Mouse (Mus musculus) left cerebral cortex, adult 18-20 months (tissue): ENCODE results near the gene Prrt2. TPM values are rescaled to one million over a fixed set of nuclear protein-coding genes. Genes with fewer than 3 reads are reported as not detected.

Experiments
- DNase-seq, 2 experiments: peaks; one replicate each; pipeline ENCODE4 v3.0.0; 2021 to 2022; ENCODE audit warnings: low spot score in 2 of 2, mixed read lengths in 1 of 2
- microRNA-seq, 2 experiments: library from miRNA; unstranded; fragments of <30 nt; microRNA quantifications; one replicate each; pipeline ENCODE4 v1.2.0; 2021
- total RNA-seq, 2 experiments: library from RNA; stranded (reverse); gene quantifications; 2 replicates each; pipeline ENCODE4 v1.2.3; 2021

Prrt2 gene
- total RNA-seq, 2 experiments from 2014 or later, result 202 to 211 TPM

DNA sequence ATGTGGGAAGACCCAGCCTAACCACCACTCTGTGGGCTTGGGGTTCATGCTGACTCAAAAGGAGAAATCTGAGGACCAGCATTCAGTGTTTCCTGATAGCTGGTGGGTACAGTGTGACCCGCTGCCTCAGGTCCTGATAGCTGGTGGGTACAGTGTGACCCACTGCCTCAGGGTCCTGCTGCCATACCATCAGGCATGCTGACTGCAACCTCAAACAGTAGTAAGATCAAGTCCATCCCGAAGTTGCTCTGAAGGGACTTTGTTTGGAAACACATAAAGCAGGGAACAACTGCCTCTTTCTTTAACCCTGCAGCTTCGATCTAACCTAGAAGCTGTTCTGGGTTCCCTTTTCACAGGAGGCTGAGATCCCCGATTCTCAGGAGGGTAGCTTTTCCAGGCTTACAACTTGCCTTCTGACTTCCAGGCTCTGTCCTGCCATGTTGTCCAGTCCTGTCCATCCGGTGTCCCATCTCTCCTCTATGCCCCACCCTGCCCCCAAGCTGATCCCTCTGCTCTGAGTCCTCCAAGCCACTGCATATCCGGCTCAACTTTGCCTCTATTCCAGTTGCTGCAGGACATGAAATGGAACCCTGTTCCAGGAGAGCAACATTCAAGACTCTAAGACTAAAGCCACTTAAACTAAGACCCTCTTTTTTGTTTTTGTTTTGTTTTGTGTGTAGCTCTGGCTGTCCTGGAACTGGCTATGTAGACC, 13.5 kb downstream of the Prrt2 start:
- no peak for DNase-seq

DNA sequence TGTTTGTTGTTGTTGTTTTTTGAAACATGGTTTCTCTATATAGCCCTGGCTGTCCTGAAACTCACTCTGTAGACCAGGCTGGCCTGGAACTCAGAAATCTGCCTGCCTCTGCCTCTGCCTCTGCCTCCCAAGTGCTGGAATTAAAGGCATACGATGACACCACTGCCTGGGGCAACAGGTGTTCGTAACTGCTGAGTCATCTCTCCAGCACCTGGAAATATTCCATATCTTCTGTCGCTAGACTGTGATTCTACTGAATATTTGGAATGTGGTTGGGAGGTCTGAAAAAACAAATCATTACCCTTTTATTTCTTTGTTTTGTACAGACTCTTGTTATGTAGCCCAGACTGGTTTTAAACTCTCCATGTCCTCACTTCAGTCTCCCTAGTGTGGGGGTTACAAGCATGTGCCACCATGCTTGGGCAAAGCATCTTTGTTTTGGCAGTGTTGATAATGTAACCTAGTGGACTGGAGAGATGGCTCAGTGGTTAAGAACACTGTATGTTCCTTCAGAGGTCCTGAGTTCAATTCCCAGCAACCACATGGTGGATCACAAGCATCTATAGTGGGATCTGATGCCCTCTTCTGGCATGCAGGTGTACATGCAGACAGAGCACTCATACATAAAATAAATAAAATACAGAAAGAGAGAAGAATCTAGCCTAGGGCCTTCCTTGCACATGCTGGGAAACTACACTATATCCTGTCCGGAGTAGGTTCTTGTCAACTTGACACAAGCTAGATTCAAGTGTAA, 16.7 kb downstream of the Prrt2 start:
- no peak for DNase-seq

DNA sequence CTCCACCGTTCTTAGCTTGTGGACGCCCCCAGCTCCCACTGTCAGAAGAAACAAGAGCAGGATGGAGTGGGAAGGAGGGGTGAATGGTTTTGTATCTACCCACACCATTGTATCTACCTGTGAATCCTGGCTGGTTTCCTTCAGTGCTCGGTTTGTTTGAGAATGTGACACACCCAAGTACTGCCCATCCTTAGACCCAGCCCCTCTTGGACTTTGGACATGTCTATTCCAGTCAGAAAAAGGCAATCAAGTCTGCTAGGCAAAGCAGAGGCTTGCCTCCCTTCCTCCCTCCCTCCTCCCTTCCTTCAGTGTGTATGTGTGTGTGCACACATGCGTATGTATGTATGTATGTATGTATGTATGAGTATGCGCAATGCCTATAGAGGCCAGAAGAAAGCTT, 17.4 kb downstream of the Prrt2 start:
- DNase-seq, result no peak

DNA sequence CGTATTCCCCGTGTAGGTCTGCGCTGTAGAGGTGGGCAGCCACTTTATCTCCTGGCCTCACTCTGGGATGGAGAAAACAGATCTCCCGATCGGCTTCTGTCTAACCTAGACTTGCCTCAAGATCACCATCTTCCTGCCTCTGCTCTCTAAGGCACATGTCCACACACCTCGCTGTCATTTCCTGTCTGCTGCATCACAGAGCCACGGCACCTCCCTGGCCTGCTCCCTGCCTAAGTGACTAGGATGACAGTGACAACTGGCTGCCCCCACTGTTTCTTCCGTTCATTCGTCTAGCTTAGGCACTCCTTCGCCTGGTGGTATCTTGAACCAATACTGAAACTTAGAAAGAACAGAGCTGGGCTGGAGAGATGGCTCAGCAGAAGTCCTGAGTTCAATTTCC, 21.4 kb downstream of the Prrt2 start:
- no peak for DNase-seq

GRCm38 (mm10) chr7:126996449-126996848, 24.6 kb downstream of the Prrt2 start:
- no peak for DNase-seq

GRCm38 (mm10) chr7:126988816-126989215, 32.2 kb downstream of the Prrt2 start:
- no peak for DNase-seq

DNA sequence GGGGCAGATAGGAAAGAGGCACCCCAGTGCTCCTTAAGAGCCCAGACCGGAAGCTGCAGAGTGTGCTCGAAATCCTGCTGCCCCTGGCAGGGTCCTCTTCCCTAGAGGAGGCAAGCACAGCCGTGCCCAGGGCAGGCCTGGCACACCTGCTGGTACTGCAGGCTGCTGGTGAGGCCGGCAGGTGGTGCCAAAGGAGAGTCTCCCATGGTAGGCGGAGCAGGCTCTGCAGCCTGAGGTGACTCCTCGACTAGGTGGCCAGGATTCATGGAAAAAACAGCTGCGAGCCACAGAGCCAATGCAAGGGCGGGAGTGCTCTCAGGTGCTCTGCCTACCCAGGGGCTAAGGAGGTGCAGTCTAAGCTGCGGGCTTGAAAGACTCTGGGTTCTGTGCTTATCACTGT, 34.7 kb downstream of the Prrt2 start:
- peak; percentile 42 to 43 for DNase-seq

DNA sequence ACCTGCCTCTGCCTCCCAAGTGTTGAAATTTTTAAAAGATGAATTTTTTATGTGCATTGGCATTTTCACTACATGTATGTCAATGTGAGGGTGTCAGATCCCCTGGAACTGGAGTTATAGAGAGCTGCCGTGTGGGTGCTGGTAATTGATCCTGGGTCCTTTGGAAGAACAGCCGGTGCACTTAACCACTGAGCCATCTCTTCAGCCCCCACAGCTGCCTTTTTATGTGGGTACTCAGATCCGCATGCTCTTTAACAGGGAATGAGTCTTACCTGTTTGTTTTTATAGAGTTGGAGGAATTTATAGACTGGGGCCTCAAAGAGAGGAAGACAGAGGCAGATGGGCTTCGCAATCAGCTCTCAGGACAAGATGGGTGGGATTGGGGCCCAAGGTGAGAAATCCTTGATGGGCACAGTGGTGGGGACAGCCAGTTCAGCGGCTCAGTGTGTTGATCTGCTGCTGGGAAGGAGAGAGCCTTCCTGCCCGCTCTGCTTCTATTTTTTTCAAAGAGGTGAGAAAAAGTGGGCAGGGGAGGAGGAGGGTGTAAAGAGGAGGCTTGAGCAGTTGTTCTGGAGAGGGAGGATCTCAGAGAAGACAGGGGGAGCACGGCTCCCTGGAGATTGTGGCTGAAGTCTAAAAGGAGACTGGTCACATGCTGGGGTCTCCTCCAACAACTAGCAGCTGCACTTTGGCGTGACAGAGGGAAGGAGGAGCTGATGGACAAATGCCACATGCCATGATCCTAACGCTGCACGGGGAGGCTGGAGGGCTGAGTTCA, 36.2 kb downstream of the Prrt2 start:
- peak; percentile 58 to 72 for DNase-seq

- DNase-seq, result no peak
Measured at GRCm38 (mm10) chr7:126983113-126983512, 37.9 kb downstream of the Prrt2 start.

DNA sequence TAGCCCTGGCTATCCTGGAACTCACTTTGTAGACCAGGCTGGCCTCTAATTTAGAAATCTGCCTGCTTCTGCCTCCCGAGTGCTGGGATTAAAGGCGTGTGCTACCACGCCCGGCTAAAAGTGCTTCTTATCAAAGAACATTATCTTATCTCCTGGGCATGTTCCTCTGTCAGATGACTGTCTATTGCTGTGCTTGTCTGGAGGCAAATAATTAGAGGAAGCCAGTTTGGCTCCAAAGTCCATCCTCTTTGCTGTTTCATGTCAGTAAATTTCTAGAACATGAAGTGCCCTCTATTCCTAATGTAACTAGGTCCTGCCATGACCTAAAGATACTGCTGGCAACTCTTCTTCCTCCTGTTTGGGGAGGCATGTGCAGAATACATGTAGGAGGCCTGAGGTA, 39.0 kb downstream of the Prrt2 start:
- no peak for DNase-seq

DNA sequence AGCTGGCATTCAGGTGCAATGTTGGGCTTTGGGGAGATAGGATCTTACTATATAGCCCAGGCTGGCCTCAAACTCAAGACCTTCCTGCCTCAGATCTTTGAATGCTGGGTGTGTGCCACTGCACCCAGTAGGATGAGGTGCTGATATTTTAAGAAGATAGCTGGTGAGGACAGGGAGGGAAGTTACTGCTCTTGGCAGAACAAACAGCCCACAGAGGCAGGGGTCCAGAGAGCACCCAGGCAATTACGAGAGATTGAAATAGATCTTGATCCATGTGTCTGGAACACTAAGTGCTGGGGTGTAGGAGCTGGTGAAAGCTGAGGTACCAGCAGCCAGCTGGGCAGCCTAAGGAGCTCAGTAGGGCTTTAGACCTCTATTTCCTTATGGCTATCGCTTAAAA, 39.4 kb downstream of the Prrt2 start:
- no peak for DNase-seq

DNA sequence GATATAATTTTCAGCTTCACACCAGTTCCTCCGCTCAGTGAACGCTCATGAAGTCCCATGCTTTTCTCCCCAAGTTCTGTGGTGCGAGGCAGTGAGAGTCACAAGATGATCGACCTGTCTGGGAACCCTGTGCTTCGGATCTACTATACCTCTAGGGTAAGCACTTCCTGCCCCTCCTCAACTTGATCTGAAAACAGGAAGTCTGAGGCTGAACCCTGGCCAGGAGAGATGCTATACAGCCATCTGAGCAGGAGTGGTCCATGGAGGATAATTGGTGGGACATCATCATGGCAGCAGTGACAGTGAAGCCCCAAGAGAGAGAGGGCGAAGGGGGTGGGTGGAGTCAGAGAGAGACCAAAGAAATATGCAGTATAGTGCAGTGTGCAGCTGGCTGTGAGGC, 42.2 kb downstream of the Prrt2 start:
- DNase-seq, result no peak

GRCm38 (mm10) chr7:126976878-126977459, 44.0 kb downstream of the Prrt2 start:
- DNase-seq, result no peak

DNA sequence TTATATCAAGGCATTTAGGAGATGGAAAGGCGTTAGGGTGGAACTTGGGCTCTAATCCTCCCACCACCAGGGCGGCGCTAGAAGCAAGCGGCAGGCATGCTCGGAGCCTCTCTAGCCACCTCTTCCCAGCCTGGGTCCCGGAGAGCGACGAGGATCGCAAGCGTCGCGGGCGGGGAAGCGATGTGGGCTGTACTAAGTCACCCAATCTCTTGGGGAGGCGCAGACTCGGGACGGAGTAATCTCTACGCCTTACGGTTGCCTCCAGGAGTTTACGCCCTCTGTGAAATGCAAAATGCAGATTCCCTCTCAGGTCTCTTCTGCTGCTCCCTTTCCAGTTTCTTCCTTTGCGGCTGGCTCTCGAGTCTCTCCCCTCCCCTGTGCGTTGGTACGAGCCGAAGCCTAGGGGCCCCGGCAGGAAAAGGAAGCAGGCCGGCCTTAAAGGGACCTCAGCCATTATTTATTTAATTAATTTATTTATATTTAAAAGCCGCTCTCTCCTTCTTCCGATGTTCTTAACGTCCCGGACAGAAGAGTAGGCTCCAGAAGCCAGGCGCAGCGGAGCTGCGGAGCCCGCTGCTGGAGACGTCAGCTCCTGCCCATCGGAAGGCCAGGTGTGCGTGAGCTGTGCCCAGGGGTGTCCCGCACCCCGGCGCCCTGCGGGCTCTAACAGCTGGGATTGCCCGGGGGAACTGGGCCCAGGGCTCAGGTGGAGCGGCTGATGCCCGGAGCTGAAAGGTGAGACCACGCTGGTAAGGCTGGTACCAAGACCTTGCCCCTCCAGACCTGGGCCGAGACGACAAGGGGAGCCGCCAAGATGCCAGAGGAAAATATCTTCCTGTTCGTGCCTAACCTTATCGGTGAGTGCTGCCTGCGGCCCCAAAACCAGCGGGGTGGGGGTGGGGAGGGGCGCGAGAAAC, 44.8 kb downstream of the Prrt2 start, which contains the start of gene Cdiptos:
TSS of gene Cdiptos (minus strand) at position 149 of the 917 bp plus-strand sequence.
- DNase-seq, result peak; percentile 97 to 98

GRCm38 (mm10) chr7:126975893-126975949, 45.3 kb downstream of the Prrt2 start, which contains the start of gene Cdipt:
Gene Cdipt, plus strand, starts transcription at chr7:126975914.
- DNase-seq, result no peak

DNA sequence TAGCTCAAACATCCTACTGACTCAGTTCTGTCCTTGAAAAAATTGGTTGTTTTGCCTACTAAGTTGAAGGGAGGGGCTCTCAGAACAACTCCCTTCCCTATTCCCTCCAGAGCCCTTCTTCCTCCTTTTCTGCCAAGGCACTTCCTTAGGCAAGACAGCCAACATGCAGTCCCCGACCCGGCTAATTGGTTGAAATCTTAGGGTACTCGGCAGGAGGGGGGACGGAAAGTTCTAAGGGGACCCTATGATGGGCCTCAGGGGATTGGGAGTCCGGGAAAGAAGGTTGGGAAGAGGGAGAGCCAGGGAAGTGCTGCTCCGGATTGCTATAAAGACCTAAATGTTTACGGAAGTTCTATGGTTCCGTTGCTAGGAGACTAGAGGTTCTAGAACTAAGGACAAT, 45.5 kb downstream of the Prrt2 start:
- no peak for DNase-seq

Small RNAs within 50 kb of the gene (microRNA-seq; reads per million reads assigned to microRNA genes)
- gene Gm44343, result 0 reads per million in 2 experiments

Other genes with a start within 250 kb of the Prrt2 start
- gene Ypel3, start 244.3 kb downstream of the Prrt2 start, total RNA-seq, result 100 to 1,000 TPM; 282 to 325 TPM
- gene Tbx6, start 239.7 kb downstream of the Prrt2 start, total RNA-seq, result under 1 TPM; 0.56 to 0.63 TPM
- gene Ppp4c, start 228.7 kb downstream of the Prrt2 start, total RNA-seq, result 10 to 100 TPM; 48.3 to 48.5 TPM
- gene Fam57b, start 223.5 kb downstream of the Prrt2 start, total RNA-seq, result 10 to 100 TPM; 63.0 to 65.5 TPM
- not detected for gene 4930451I11Rik, start 189.6 kb downstream of the Prrt2 start, total RNA-seq
- gene Doc2a, start 173.8 kb downstream of the Prrt2 start, total RNA-seq, result 10 to 100 TPM; 55.8 to 56.1 TPM
- gene Hirip3, start 159.2 kb downstream of the Prrt2 start, total RNA-seq, result 10 to 100 TPM; 29.0 to 31.9 TPM
- 10 to 100 TPM; 54.0 to 54.6 TPM for gene Ino80e, start 158.8 kb downstream of the Prrt2 start, total RNA-seq
- gene Taok2, start 136.5 kb downstream of the Prrt2 start, total RNA-seq, result 100 to 1,000 TPM; 150 to 163 TPM
- gene Tmem219, start 98.3 kb downstream of the Prrt2 start, total RNA-seq, result 10 to 100 TPM; 19.6 to 23.3 TPM
- gene Kctd13, start 92.3 kb downstream of the Prrt2 start, total RNA-seq, result 100 to 1,000 TPM; 136 to 158 TPM
- gene Asphd1, start 71.6 kb downstream of the Prrt2 start, total RNA-seq, result 10 to 100 TPM; 39.7 to 43.3 TPM
- 100 to 1,000 TPM; 407 to 416 TPM for gene Sez6l2, start 70.6 kb downstream of the Prrt2 start, total RNA-seq
- gene Cdipt, start 45.3 kb downstream of the Prrt2 start, total RNA-seq, result 100 to 1,000 TPM; 171 to 180 TPM
- under 1 TPM in 1 of 2 experiments, not detected in 1; 0.45 TPM for gene Cdiptos, start 45.1 kb downstream of the Prrt2 start, total RNA-seq
- gene Mvp, start 6.6 kb downstream of the Prrt2 start, total RNA-seq, result 1 to 10 TPM; 8.6 to 9.5 TPM
- gene Pagr1b, start 4.7 kb downstream of the Prrt2 start, total RNA-seq, result not detected
- 10 to 100 TPM; 18.7 to 35.6 TPM for gene Pagr1a, start 3.9 kb downstream of the Prrt2 start, total RNA-seq
- 10 to 100 TPM; 45.7 to 55.3 TPM for gene Gm42742, start 114 bp downstream of the Prrt2 start, total RNA-seq
- gene Maz, start 5.8 kb upstream of the Prrt2 start, total RNA-seq, result 100 to 1,000 TPM; 205 to 207 TPM
- 1 to 10 TPM; 3.6 to 5.7 TPM for gene Kif22, start 21.3 kb upstream of the Prrt2 start, total RNA-seq
- gene Zg16, start 66.1 kb upstream of the Prrt2 start, total RNA-seq, result not detected
- gene AI467606, start 70.1 kb upstream of the Prrt2 start, total RNA-seq, result 1 to 10 TPM; 1.1 to 1.6 TPM
- gene Qprt, start 101.0 kb upstream of the Prrt2 start, total RNA-seq, result under 1 TPM; 0.54 to 0.63 TPM
- gene Spn, start 116.6 kb upstream of the Prrt2 start, total RNA-seq, result under 1 TPM; 0.09 to 0.16 TPM
- 10 to 100 TPM; 88.0 to 90.2 TPM for gene Cd2bp2, start 174.8 kb upstream of the Prrt2 start, total RNA-seq
- gene Tbc1d10b, start 187.3 kb upstream of the Prrt2 start, total RNA-seq, result 10 to 100 TPM; 90.8 to 94.1 TPM
- 1 to 10 TPM; 2.1 to 3.0 TPM for gene Mylpf, start 187.7 kb upstream of the Prrt2 start, total RNA-seq
- 10 to 100 TPM; 21.3 to 22.1 TPM for gene Zfp553, start 211.8 kb upstream of the Prrt2 start, total RNA-seq
- gene Sept1, start 211.9 kb upstream of the Prrt2 start, total RNA-seq, result 1 to 10 TPM; 4.4 to 4.5 TPM
- gene Zfp771, start 223.1 kb upstream of the Prrt2 start, total RNA-seq, result 10 to 100 TPM; 55.2 to 57.9 TPM
- gene Dctpp1, start 239.5 kb upstream of the Prrt2 start, total RNA-seq, result 10 to 100 TPM; 20.8 to 23.2 TPM